Mouse (Mus musculus) limb, embryonic 11.5 days (tissue): ENCODE measurements around the gene Leng8. TPM values are rescaled to one million over a fixed set of nuclear protein-coding genes. Genes with fewer than 3 reads are reported as not detected.

Experiments used
- ATAC-seq: fragments of 200-750 bp; cut with Nextera tagmentation; 2 replicates; pipeline ENCODE4 v1.8.0; 2017; ENCODE audit warnings: low read depth; ENCODE audit not compliant: insufficient number of reproducible peaks, low FRiP score, low TSS enrichment
- DNase-seq: peaks from one replicate; pipeline ENCODE4 v3.0.0-alpha.2; 2015; ENCODE audit warnings: low spot score
- H3K27ac ChIP-seq: fragments of 300-500 bp; sonication (generic); replicated peaks from 2 replicates; pipeline ENCODE4 v1.5.1; 2014; ENCODE audit warnings: low read depth, mild to moderate bottlenecking, low read length
- H3K27me3 ChIP-seq: fragments of 300-500 bp; sonication (generic); 2 replicates; pipeline ENCODE4 v1.6.1; 2014; ENCODE audit warnings: mild to moderate bottlenecking, low read length, mixed read lengths; ENCODE audit not compliant: control insufficient read depth, insufficient read depth
- H3K36me3 ChIP-seq: fragments of 300-500 bp; sonication (generic); 2 replicates; pipeline ENCODE4 v1.6.1; 2014; ENCODE audit warnings: mild to moderate bottlenecking, low read length, moderate library complexity, mixed read lengths; ENCODE audit not compliant: control insufficient read depth, insufficient read depth
- H3K4me1 ChIP-seq: fragments of 300-500 bp; sonication (generic); 2 replicates; pipeline ENCODE4 v1.6.1; 2014; ENCODE audit warnings: low read length, mixed read lengths; ENCODE audit not compliant: control insufficient read depth, insufficient read depth
- H3K4me2 ChIP-seq: fragments of 300-500 bp; sonication (generic); 2 replicates; pipeline ENCODE4 v1.6.1; 2014; ENCODE audit warnings: low read depth, mild to moderate bottlenecking, moderate library complexity; ENCODE audit not compliant: severe bottlenecking
- H3K4me3 ChIP-seq: fragments of 300-500 bp; sonication (generic); 2 replicates; pipeline ENCODE4 v1.5.1; 2014; ENCODE audit warnings: low read depth, low read length
- H3K9ac ChIP-seq: fragments of 300-500 bp; sonication (generic); 2 replicates; pipeline ENCODE4 v1.6.1; 2014; ENCODE audit warnings: mild to moderate bottlenecking, low read length
- H3K9me3 ChIP-seq: fragments of 300-500 bp; sonication (generic); 2 replicates; pipeline ENCODE4 v1.6.1; 2016; ENCODE audit warnings: low read length; ENCODE audit not compliant: control insufficient read depth
- WGBS: fragments of 180-500 bp; shearing (Covaris S2); extraction: QIAGEN DNeasy Blood & Tissue Kit; methylation state at CpG from one replicate; pipeline ENCODE4 v1.1.7; 2014; 5-methylcytosine and 5-hydroxymethylcytosine counted together
- polyA plus RNA-seq: library from polyadenylated mRNA; unstranded; fragments of >200 nt; fragmentation: Nextera tagmentation; extraction: Ambion mirVana; gene quantifications from 2 replicates; pipeline ENCODE4 v1.2.1, GENCODE M21; 2014

Leng8 gene
- 47.6 and 49.7 TPM in 2 replicates for polyA plus RNA-seq

DNA sequence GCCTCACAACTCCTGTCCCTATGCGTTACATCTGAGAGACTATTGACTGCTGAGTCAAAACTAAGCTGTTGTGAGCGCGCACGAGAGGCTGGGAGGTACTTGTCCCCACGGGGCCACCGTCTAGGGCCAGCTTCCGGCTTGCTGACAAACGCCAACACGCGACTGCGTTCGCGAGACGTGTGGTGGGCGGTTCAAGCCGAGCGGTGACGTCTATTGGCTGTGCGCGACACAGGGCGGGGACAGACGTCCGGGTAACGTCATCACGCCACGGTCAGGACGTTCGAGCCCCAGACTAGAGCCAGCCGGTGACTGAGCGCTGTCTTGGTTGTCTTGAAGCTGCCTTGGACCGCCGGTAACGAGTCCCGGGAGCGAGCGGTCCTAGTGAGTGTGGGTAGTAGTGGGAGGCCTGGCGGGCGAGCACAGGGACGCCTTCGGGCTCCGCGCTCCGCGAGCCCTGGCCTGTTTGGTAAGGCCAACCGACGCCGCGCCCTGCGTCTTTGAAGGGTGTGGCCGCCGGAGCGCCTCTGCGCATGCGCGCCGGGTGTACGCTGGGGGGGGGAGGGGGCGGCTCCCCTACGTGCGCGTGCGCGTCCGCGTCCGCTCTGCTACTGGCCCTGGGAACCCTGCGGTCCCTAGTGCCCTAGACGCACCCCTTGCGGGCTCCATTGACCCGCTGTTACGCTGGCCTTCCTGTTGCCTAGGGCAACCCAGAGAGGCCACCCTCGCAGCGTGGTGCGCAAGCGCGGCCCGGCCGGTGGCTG is at the start of gene Leng8:
Gene Leng8 (plus strand): TSS at position 269 of the 761 bp plus-strand sequence.
- Histone ChIP-seq H3K4me3 (peak within 1 kb of the TSS; percentile 87), H3K4me1 (peaks cover 9% of the 10 kb centered on the region), H3K9ac (peak within 1 kb of the TSS; percentile 68), H3K27me3 (no peaks in the 10 kb centered on the region), H3K4me2 (peak within 1 kb of the TSS; percentile 79), H3K27ac (peak within 1 kb of the TSS; percentile 57; the same call in 1 of the 2 replicates), H3K36me3 (peaks cover 15% of the 10 kb centered on the region; the same call in 1 of the 2 replicates), H3K9me3 (no peaks in the 10 kb centered on the region)
- DNase-seq (peak; percentile 98), ATAC-seq (peak; percentile 99)
- under 1% methylated on average over 67 of the region's 78 CpGs for WGBS

DNA sequence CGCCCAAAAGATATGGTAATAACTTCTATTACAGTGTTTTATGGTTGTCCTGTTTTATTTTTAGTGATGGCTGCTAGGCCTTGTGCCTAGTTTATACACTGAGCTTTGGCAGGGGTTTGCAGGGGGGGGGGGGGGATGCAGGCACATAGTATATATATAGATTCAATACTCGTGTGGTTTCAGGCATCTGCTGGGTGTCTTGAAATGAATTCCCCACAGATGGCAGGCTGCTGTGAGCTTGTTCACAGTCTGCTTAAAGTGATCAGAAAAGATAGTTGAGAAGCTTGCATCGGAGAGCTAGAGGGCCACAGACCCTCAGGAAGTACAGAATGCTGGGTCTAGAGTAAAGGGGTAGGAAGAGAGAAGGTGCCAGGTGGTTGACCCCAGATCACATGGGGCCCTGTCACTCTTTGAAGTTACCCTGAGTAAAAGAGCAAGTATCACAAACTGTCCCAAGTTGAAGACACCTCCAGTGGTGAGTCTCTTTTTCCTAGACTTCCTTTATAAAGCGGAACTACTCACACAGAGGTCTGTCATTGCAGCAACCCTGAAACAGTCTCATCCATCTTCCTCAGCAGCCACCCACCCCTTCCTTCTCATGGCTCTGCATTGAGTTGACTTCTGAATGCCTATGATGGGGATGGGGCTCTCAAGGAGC is 49.5 kb upstream of the Leng8 start:
- no peaks in the 10 kb centered on the region for H3K36me3 ChIP-seq
- H3K4me2 ChIP-seq: no peak overlapping the region
- DNase-seq: no peak
- H3K9me3 ChIP-seq: no peaks in the 10 kb centered on the region
- 85% methylated on average over 4 of the region's 4 CpGs for WGBS
- H3K9ac ChIP-seq: no peak overlapping the region
- no peak overlapping the region for H3K4me3 ChIP-seq
- ATAC-seq: no peak
- no peak overlapping the region for H3K27ac ChIP-seq
- no peaks in the 10 kb centered on the region for H3K4me1 ChIP-seq
- no peaks in the 10 kb centered on the region for H3K27me3 ChIP-seq

- Histone ChIP-seq H3K4me3 (no peak overlapping the region), H3K4me1 (no peaks in the 10 kb centered on the region), H3K9me3 (no peaks in the 10 kb centered on the region), H3K27me3 (no peaks in the 10 kb centered on the region), H3K4me2 (no peak overlapping the region), H3K36me3 (no peaks in the 10 kb centered on the region), H3K9ac (no peak overlapping the region), H3K27ac (no peak overlapping the region)
- WGBS: 90% methylated on average over 6 of the region's 6 CpGs
- ATAC-seq: no peak
- no peak for DNase-seq
Measured at GRCm38 (mm10) chr7:4087896-4088480, 48.9 kb upstream of the Leng8 start.

DNA sequence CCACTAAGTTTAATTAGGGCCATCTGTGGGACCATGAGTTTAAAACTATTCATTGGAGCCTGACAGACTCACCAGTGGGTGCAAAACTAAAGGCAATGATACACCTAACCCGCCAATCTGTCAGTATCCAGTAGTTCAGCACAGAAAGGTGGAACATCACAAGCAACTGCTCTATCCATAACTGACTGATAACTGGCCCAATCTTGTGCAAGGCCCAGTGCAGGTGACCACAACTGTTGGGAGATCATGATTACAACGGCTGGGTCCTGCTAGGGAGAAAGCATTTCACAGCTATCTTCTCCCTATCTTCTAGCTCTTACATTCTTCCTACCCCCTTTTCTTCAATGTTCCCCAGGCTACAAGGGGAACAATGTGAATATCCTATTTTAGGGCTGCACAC is 48.2 kb upstream of the Leng8 start:
- 77% methylated on average over 2 of the region's 2 CpGs for WGBS
- ATAC-seq: no peak
- H3K27ac ChIP-seq: no peak overlapping the region
- no peaks in the 10 kb centered on the region for H3K9me3 ChIP-seq
- H3K27me3 ChIP-seq: no peaks in the 10 kb centered on the region
- DNase-seq: no peak
- no peak overlapping the region for H3K4me3 ChIP-seq
- H3K36me3 ChIP-seq: no peaks in the 10 kb centered on the region
- H3K9ac ChIP-seq: no peak overlapping the region
- no peaks in the 10 kb centered on the region for H3K4me1 ChIP-seq
- no peak overlapping the region for H3K4me2 ChIP-seq

- Histone ChIP-seq H3K4me1 (no peaks in the 10 kb centered on the region), H3K9me3 (no peaks in the 10 kb centered on the region), H3K27me3 (no peaks in the 10 kb centered on the region), H3K9ac (no peak overlapping the region), H3K27ac (no peak overlapping the region), H3K4me2 (no peak overlapping the region), H3K36me3 (no peaks in the 10 kb centered on the region), H3K4me3 (no peak overlapping the region)
- 61% methylated on average over 8 of the region's 8 CpGs for WGBS
- DNase-seq: no peak
- ATAC-seq: no peak
Measured at GRCm38 (mm10) chr7:4091170-4091569, 45.7 kb upstream of the Leng8 start.

GRCm38 (mm10) chr7:4098301-4098700 is 38.5 kb upstream of the Leng8 start:
- Histone ChIP-seq H3K27me3 (no peaks in the 10 kb centered on the region), H3K4me1 (no peaks in the 10 kb centered on the region), H3K4me3 (no peak overlapping the region), H3K9ac (no peak overlapping the region), H3K36me3 (no peaks in the 10 kb centered on the region), H3K4me2 (no peak overlapping the region), H3K27ac (no peak overlapping the region), H3K9me3 (no peaks in the 10 kb centered on the region)
- WGBS: 74% methylated on average over 2 of the region's 2 CpGs
- DNase-seq (no peak), ATAC-seq (no peak)

DNA sequence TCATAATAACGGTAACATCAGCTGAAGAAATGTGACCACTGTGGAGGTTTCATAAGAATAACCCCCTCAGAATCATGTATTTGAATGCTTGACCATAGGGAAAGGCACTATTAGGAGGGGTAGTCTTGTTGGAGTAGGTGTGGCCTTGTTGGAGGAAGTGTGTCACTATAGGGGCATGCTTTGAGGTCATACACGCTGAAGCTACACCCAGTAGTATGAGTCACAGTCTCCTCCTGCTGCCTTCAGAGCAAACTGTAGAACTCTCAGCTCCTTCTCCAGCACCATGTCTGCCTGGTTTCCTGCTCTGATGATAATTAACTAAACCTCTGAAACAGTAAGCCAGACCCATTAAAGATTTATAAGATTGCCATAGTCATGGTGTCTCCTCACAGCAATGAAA is 38.0 kb upstream of the Leng8 start:
- Histone ChIP-seq H3K9me3 (no peaks in the 10 kb centered on the region), H3K27ac (no peak overlapping the region), H3K36me3 (no peaks in the 10 kb centered on the region), H3K4me2 (no peak overlapping the region), H3K4me3 (no peak overlapping the region), H3K9ac (no peak overlapping the region), H3K27me3 (no peaks in the 10 kb centered on the region), H3K4me1 (no peaks in the 10 kb centered on the region)
- WGBS: 80% methylated on average over 2 of the region's 2 CpGs
- DNase-seq (no peak), ATAC-seq (no peak)

DNA sequence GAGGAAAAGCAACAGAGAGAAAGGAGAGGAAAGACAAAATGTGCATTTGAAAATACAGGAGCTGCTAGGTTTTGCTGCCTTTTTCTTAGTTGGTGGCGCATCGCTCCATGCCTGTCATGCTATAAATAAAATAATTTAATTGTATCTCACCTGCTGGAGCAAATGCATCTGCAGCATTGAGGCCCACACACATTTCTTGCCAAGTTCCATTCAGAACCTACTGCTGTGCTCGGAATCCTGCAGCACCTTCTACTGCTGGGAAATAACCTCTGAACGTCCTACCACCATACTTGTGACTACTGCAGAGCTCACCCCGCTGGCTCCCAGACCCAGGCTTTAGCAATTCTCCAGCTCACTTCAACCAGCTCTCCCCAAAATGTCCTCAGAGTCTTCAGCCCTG is 35.7 kb upstream of the Leng8 start:
- no peak for ATAC-seq
- Histone ChIP-seq H3K27ac (no peak overlapping the region), H3K9me3 (no peaks in the 10 kb centered on the region), H3K4me3 (no peak overlapping the region), H3K27me3 (no peaks in the 10 kb centered on the region), H3K36me3 (no peaks in the 10 kb centered on the region), H3K4me1 (no peaks in the 10 kb centered on the region), H3K9ac (no peak overlapping the region), H3K4me2 (no peak overlapping the region)
- 82% methylated on average over 5 of the region's 5 CpGs for WGBS
- DNase-seq: no peak
